Mouse (Mus musculus): ENCODE results near the gene Tmem87b.

The Tmem87b gene

DNA sequence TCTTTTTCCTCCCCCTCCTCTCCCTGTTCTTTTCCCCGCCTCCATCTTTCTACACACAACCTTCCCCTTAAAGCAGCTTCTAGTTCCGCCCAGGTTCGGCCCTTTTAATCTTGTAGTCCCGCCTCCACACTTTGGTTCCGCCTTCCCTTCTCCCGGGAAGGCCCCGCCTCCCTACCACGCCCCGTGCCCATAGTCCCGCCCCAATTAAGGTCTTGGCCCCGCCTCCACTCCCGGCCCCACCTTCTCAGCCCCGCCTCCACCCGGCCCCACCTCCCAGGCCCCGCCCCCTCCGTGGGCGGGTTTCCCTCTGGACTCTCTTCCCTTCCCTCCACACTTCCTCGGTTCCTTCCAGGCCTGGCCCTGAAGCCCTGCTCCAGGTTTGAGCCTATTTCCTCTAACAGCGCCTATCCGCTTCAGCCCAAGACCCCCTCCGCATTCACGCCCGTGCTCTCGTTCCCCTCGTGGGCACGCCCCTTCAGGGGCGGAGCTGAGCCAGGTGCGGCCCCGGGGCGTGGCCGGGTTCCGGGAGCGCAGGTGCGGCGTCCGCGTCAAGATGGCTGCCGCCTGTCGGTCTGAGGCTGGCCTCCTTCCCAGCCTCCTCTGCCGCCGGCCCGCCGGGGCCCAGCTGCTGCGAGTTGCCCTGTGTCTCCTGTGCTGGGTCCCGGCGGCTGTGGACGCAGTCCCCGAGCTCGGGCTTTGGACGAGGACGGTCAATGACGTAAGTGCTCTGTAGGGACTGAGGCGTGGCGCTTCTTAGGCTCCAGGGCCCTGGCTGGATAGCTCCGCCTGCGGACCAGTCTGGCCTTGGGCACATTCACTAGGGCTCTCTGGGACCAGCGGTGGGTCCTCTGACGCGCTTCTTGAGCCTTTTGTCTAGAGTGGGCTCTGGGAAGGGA lies at the start of gene Tmem87b:
Gene Tmem87b (plus strand): TSS at position 333 of the 896 bp plus-strand sequence.
- peak; percentile 97 to 98 for DNase-seq (ENCODE audit: low spot score in 2 of 2)

DNA sequence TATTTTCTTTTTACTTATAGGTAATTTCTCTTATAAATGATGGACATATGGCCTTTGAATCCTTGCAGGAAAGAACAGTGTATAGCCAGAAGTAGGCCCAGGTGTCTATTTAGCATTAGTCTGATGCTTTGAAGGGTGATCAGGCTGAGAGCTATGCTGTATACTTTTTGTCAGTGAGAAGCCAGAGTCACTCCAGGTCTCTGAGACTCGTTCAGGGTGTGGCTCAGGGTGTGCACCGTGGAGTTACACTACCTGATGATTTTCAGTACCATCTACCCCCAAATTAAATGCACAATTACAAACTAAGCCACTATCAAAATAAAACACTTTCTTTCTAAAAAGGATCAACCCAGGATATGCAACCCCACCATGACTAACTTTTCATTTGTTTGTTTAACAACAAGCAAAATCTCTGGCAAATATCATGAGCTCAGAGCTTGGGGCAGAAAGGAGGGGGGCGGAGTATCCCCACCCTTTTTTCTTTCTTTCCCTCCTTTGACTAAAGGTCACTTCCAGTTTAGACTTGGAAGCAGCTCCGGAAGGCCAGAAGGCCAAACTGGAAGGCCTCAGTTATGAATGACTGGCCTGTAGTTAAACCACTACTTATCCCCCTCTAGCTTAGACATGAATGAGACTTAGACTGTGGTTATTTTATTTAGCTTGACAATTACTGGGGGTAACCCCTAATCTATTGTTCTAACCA lies 49.2 kb upstream of the Tmem87b start:
- no peak for DNase-seq (ENCODE audit: low spot score in 2 of 2)

DNA sequence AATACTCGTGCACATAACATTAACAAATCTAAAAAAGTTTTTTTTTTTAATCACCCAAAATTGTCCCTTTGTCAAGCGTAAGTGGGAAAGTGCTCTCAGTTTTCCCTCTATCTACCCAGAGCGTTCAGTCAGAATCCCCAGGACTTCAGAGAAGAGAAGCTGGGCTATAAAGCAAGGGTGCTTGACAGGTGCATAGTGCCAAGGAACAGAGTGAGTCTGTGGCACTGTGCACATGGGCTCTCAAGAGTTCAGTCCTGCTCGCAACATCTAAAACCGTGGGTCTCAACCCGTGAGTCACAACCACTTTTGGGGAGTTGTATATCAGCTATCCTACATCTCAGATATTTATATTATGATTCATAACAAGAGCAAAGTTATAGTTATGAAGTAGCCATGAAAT lies 47.4 kb upstream of the Tmem87b start:
- DNase-seq (ENCODE audit: low spot score in 2 of 2): no peak

DNA sequence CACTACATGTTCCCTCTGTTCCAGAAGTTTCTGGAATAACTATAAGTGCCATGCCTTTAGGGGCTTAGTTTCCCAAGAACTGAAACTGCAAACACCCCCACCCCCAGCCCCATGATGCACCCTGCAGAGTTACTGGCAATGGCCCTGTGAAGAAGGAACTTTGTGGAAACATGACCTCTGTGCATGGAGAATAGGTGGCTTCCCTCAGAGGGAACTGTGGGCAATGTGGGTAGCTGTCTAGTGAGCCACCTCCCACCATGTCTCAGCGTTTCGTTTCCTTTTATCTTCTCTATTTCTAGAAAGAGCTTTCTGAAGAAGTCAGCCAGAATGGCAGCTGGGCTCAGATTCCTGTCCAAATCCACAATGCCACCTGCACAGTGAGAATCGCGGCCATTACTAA lies 46.9 kb upstream of the Tmem87b start:
- DNase-seq (ENCODE audit: low spot score in 2 of 2): no peak

DNA sequence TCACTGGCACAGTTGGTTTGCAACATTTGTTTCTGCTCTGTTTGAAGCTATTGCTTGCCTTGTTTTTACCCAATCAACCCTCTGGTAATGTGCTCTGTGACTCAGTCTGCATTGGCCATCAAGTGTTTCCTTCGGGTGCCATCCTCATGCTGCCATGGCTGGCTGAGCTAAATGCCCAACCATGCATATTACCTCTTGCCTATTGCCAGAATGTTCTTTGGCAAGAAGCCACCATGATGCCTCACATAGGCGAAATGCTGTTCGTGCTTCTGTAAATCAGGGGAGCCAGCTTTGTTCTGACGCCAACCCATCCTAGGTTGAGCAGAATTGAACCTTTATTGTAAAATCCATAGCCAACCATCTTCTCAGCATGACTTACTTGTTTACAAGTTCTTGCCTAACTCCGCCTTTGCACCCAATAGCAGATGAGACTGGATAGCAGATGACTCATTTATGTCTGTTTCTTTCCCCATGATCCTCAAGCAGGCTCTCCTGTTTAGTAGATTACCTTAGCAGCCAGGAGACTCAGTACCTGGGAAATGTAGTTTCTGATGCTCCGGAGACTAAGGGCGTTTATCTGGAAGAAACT lies 46.1 kb upstream of the Tmem87b start:
- DNase-seq (ENCODE audit: low spot score in 2 of 2): no peak

DNA sequence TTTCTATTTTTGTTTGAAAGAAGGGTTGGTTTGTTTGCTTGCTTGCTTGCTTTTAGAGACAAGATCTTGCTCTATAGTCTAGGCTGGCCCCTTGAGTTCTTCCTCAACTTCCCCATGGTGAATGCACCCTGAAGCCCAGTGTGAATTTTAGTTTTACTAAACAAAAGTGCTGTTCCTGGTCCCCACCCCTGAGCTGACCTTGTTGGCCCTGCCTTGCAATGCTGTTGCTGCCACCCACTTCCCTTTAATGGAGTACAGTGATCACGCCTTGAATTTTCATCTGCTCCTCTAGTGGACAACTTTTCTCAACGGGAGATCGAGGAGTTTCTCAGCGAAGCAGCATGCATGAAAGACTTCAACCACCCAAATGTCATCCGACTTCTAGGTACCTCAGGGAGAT lies 35.7 kb upstream of the Tmem87b start:
- no peak for DNase-seq (ENCODE audit: low spot score in 2 of 2)

DNA sequence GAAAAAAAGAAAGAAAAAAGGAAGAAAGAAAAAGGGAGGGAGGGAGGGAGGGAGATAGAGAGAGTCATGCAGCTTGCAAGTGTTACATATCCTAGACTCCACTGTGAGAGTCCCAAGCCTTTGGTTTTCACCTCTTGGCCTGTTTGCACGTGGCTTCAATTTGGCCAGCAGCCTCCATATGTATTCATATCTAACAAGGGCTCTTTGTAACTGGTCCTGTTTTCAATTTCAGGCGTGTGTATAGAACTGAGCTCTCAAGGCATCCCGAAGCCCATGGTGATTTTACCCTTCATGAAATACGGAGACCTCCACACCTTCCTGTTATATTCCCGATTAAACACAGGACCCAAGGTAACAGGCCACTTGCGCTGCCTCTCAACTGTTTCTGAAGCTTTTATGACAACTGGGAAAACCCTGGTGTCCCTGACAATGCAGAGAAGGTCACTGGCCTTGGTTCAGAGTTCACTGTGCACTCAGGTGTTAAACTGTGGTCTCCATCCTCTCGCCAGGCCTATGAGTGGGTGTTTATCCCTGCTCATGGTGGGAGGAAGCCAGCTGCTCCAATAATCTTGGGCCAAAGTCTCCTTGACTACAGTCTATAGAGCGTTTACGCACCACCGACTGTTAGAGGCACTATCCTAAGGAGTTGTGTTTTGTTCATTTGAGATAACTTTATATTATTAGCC lies 34.1 kb upstream of the Tmem87b start:
- no peak for DNase-seq (ENCODE audit: low spot score in 2 of 2)

DNA sequence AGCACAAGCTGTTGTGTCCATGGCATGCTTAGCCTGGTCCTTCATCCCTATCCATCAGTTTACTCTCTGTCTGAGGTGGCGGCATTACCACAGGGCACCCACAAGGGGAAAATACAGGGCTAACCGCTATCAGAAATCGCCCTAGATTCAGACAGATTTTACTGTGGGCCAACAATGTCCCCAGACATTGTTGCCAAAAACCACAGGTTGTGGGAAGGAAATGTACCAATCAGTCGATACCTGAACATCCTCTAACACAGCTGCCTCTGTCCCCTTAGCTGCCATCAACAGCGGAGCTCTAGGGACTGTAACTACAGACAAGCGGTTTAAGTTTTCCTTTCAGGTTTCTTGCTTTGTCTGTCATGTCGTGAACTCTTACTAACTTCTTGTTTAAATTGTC lies 33.1 kb upstream of the Tmem87b start:
- DNase-seq (ENCODE audit: low spot score in 2 of 2): no peak

DNA sequence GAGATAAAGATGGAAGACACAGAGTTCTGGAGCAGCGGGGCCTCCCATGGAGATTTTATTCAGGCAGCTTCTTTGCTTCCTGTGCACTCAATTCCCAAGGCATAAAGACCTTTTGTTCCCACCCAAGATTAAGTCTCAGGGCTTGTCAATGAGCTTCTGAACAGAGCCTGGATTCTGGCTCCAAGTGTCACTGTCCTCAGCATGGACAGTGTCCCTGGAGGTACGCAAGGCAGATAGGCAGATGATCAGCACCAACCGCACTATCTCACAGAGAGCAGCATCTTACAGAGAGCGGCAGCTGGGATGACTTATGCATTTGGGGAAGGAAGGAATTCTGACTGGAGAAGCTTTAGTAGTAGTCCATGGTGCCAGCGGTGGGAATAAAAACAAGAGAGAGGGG lies 31.6 kb upstream of the Tmem87b start:
- no peak for DNase-seq (ENCODE audit: low spot score in 2 of 2)

DNA sequence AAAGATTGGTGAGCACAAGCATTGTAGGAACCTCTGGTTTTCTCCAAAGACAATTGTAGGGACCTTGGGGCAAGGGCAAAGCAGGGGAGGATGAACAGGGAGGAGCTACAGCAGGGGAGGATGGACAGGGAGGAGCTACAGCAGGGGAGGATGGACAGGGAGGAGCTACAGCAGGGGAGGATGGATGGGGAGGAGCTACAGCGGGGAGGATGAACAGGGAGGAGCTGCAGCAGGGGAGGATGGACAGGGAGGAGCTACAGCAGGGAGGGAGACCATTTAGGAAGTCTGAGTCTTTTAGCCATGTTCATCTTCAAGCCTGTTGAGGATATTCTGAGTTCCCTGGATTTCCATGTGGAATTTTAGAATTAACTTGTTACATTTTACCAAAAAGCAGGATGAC lies 31.1 kb upstream of the Tmem87b start:
- DNase-seq (ENCODE audit: low spot score in 2 of 2): no peak

DNA sequence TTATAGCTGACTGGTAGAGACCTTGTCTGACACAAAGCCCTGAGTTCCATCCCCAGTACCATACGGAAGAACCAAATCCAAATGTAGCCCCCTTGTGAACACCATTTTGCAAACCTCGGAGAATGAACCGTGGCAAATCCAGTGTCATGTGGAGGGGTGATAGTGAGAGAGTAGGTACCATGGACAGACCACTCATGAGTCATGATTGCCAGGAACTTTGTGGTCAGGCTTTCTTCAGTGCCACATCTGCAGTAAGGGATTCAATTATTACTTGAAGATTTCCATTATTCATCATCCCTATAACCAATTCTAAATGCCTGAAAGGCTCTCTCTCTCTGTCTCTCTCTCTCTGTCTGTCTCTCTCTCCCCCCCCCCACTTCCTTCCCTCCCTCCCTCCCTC lies 30.1 kb upstream of the Tmem87b start:
- no peak for DNase-seq (ENCODE audit: low spot score in 2 of 2)

DNA sequence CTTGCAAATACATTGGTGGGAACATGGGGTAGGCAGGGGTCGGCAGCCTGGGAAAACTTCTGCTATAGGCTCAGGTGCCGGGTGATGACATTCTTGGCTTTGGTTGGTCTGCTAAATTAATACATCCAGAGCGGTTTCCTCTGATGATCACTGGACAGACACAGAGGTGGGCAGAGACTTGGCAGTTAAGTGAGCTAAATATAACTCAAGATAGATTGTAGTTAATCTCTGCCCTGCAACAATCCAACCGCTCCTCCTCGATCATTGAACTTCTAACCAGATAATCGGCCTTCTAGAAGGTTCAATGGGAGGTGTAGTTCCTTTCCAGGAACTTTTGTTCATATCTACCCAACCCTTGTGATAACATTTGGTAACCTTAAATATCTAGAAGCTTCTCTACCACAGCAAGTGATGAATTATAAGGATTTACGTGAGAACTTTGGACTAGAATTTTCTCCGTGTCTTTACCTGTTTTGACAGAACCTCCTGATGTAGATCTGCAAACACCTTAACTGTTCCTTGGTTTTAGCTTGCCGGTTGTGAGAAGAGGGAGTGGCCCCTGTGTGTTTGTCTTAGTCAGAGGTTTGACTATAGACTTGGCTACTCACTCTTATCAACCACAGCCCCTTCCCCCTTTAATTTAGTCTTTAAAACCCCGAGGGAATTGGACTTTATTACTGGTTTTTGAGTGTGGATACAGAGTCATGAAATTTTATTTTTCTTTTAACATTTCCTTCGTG lies 26.9 kb upstream of the Tmem87b start:
- DNase-seq (ENCODE audit: low spot score in 2 of 2): no peak

DNA sequence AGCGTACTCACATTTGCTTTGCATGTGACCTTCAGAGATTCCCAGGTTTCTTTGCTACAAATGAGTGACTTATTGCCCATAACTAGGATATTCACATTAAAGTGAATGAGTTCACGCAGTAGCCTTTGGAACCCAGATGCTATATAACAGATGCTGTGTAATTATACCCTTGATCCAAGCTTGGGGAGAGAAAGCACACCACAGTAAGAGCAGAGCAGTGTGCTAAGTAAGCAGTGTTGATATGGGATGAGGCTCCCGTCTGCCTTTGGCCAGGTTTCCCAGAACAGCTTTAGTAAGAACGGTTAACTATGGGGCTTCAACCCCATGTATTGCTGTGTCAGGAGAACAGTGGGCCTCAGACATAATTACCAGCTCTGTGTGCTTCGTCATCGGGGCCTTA lies 24.0 kb upstream of the Tmem87b start:
- DNase-seq (ENCODE audit: low spot score in 2 of 2): no peak

DNA sequence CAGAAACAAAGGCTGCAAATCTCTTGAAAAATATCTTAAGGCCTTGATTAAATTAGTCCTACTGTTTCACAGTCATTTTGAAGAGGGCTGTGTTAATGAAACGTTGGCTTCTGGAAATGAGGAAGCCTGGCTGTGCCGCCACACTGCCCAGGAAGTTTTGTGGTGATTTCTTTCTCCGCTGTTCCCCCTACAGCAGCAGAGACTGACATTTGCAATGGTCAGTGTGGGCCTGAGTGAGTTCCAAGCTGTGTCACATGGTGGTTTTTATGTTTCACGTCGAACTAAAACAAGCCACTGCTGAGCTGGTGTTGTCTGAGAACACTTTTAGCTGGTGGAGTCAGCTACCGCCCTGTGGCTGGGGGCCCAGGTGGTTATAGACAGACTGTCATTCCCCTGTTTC lies 21.5 kb upstream of the Tmem87b start:
- no peak for DNase-seq (ENCODE audit: low spot score in 2 of 2)

DNA sequence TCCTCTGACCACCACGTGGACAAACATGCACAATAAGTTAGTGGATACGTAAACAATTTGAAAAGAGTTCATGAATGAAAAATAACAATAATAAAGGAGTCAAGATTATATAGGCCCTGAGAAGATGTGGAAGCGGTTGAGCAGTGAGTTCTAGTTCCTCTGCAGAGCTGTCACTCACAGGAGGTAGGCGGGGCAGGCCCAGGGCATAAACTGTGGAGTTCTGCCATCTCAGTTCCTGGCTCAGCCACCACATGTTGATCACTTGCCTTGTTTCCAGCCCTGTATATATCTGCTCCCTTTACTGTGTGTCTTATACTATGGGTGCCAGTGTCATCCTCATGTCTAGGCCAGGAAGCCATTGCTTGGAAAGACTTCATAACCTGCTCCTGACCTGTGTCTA lies 14.5 kb upstream of the Tmem87b start:
- DNase-seq (ENCODE audit: low spot score in 2 of 2): no peak

DNA sequence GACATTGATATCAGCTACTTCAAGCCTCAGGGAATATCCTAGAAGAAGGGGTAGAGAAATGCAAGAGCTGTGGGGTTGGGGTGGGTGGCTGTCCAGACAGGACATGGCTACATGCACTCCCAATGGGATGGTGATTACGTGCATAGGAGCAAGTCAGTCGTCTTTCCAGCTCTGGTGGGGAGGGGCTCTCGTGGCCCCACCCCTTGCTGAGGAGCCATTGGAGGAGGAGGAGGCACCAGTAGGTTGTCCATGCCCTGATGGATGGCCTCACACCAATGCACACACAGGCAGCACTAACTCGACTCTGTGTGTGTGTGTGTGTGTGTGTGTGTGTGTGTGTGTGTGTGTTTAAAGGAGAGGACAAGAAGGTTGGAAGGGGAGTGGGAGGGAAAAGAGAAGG lies 12.6 kb upstream of the Tmem87b start:
- no peak for DNase-seq (ENCODE audit: low spot score in 2 of 2)

DNA sequence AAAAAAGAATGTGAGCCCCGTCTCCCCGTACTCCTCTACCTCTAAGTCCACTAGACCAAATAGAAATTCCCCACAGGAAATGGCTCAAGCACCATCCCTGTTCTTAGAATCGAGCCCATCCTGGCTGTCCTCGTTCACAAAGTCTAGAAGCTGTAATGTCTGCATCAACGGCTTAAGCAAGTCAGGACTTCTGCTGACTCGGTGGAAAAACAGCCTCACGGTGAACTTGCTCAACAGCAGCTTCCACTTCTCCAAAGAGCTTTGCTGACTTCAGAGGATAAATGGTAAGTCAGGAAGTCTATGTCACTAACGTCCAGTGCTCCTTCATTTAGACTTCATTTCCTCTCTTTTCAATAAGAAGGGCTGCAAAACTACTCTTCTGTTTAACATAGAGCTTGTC lies 11.4 kb upstream of the Tmem87b start:
- DNase-seq (ENCODE audit: low spot score in 2 of 2): no peak

DNA sequence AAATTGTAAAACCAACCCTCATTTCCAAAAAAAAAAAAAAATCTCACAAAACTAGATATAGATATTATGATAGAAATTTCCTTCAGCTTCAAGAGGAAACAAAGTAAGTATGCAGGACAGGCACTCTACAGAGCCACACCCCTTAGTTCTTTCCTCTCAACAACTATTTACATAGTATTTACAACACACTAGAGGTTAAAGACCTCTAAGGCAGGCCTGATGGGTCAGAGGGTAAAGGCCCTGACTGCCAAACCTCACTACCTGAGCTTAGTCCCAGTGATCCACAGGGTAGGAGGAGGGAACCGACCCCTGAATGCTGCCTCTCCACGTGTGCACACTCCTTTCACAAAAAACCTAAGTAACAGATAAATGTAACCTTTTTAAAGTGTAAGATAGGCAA lies 5.2 kb upstream of the Tmem87b start:
- no peak for DNase-seq (ENCODE audit: low spot score in 2 of 2)

DNA sequence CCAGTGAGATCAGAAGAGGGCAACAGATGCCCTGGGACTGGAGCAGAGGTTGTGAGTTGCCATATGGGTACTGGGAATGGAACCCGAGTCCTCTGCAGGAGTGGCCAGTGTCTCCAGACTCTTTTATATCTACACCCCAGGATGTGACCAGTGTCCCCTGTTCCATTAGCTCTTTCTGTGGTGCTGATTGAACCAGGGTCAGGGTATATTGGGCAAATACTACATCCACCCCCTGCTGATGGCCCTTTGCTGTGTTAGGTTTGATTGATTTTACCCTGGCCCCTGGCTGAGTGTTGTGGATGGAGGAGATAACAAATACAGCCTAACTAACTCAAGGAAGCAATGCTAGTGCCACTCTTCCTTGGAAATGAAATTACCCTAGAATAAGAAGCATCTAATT lies 1.6 kb upstream of the Tmem87b start:
- no peak for DNase-seq (ENCODE audit: low spot score in 2 of 2)

DNA sequence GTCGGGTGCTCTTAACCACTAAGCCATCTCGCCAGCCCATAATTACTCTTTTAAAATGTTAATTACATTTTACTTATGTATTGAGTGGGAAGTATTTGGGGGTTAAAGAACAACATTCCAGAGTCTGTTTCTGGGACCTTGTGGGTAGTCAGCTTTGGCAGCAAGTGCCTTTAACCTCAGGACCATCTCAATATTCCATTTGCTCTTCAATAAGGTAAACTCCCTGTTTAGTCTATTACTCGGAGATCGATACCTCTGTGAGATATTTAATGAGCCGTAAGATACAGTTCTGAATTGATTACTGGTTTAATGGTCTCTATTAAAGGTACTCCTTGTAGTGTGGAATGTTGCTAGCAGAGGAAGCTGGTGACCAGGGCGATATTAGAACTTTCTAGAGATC lies 1.0 kb upstream of the Tmem87b start:
- DNase-seq (ENCODE audit: low spot score in 2 of 2): no peak

DNA sequence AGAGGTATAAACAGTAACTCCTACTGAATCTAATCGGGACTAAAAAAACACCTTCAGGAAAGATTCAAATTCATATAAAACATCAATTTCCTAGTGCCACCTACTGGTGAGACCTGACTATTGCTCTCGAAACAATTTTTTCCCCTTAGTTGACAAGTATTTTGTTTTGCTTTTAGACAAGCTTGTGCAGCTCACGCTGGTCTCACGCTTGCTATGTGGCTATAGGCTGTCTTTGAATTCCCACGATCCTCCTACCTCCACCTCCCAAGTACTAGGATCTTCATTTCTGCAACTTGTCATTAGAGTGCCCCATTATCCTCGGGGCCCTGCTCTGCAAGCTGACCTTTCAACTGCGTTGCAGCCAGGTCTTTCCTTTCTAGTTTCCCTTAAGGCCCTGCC lies 532 bp upstream of the Tmem87b start:
- peak in 1 of 2 experiments; percentile 50 for DNase-seq (ENCODE audit: low spot score in 2 of 2)
